Mouse (Mus musculus) lung, postnatal 0 days (tissue): ENCODE data around the gene Sh3gl2. TPM values are rescaled to one million over a fixed set of nuclear protein-coding genes. Genes with fewer than 3 reads are reported as not detected.

Experiments
- ATAC-seq: fragments of 200-750 bp; cut with Nextera tagmentation; 2 replicates; pipeline ENCODE4 v1.8.0; 2017; ENCODE audit warnings: moderate library complexity
- DNase-seq: peaks from one replicate; pipeline ENCODE4 v3.0.0-alpha.2; 2016; ENCODE audit warnings: low spot score
- H3K27ac ChIP-seq: fragments of 300-500 bp; sonication (generic); 2 replicates; pipeline ENCODE4 v1.5.1; 2014; ENCODE audit warnings: antibody characterized with exemption, mild to moderate bottlenecking, low read length, mixed read lengths
- H3K27me3 ChIP-seq: fragments of 300-500 bp; sonication (generic); replicated peaks from 2 replicates; pipeline ENCODE4 v1.6.1; 2014; ENCODE audit warnings: low read length, mixed read lengths; ENCODE audit not compliant: insufficient read depth
- H3K36me3 ChIP-seq: fragments of 300-500 bp; sonication (generic); 2 replicates; pipeline ENCODE4 v1.6.1; 2014; ENCODE audit warnings: low read length, mixed read lengths; ENCODE audit not compliant: insufficient read depth
- H3K4me1 ChIP-seq: fragments of 300-500 bp; sonication (generic); 2 replicates; pipeline ENCODE4 v1.6.1; 2014; ENCODE audit warnings: antibody characterized with exemption, low read depth, low read length, mixed read lengths; ENCODE audit not compliant: insufficient read depth
- H3K4me2 ChIP-seq: fragments of 300-500 bp; sonication (generic); replicated peaks from 2 replicates; pipeline ENCODE4 v1.6.1; 2014; ENCODE audit warnings: low read depth, mild to moderate bottlenecking, low read length, moderate library complexity, mixed read lengths
- H3K4me3 ChIP-seq: fragments of 300-500 bp; sonication (generic); 2 replicates; pipeline ENCODE4 v1.5.1; 2014; ENCODE audit warnings: low read depth, low read length
- H3K9ac ChIP-seq: fragments of 300-500 bp; sonication (generic); replicated peaks from 2 replicates; pipeline ENCODE4 v1.6.1; 2014; ENCODE audit warnings: low read depth, mild to moderate bottlenecking
- H3K9me3 ChIP-seq: fragments of 300-500 bp; sonication (generic); 2 replicates; pipeline ENCODE4 v1.6.1; 2016; ENCODE audit warnings: low read length, mixed read lengths
- CTCF ChIP-seq: IDR thresholded peaks from 2 replicates; pipeline ENCODE4 v1.5.1; 2016; ENCODE audit warnings: antibody characterized with exemption, mild to moderate bottlenecking
- EP300 ChIP-seq: IDR thresholded peaks from 2 replicates; pipeline ENCODE4 v1.6.1; 2016; ENCODE audit warnings: antibody characterized with exemption, mild to moderate bottlenecking, control low read depth
- WGBS: fragments of 180-500 bp; shearing (Covaris S2); extraction: QIAGEN DNeasy Blood & Tissue Kit; methylation state at CpG from one replicate; pipeline ENCODE4 v1.1.7; 2014; 5-methylcytosine and 5-hydroxymethylcytosine counted together
- polyA plus RNA-seq: library from polyadenylated mRNA; unstranded; fragments of >200 nt; fragmentation: Nextera tagmentation; extraction: Ambion mirVana; gene quantifications from 2 replicates; pipeline ENCODE4 v1.2.1, GENCODE M21; 2015

Gene Sh3gl2
- 0.70 and 1.2 TPM in 2 replicates for polyA plus RNA-seq

DNA sequence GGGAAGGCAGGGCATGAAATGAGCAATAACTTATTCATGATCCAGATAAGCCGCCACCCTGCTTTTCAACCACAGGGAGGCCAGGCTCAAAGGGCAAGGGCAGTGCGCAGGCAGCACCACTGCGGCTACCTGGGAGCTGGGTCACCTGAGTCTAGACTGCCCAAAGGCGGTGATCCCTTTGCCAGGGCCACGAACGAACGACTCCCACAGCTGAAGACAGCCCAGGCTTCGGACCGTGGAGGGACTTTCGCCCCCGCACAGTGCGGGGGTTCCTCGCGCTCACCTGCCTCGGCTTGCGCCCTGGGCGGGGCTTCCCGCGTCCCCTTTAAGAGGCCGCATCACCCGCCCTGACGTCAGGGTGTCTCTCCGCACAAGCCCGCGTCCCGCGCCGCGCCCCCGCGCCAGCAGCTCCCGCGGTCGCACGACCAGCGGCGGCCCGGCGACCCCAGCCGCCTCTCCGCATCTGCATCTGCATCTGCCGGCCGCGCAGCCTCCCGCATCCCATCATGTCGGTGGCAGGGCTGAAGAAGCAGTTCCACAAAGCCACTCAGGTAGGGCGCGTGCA lies at the start of gene Sh3gl2:
Sh3gl2 (plus strand) TSS at position 56 of the 565 bp plus-strand sequence.
- no peak for TF ChIP-seq EP300
- TF ChIP-seq CTCF: peak; percentile 33; the same call in 1 of the 2 replicates
- peaks cover 16% of the 10 kb centered on the region for H3K27me3 ChIP-seq
- no peaks in the 10 kb centered on the region for H3K9me3 ChIP-seq
- 0 out of 2 replicates have a peak, but pooled peaks cover 2% of the 10 kb centered on the region for H3K4me1 ChIP-seq
- WGBS: 1% methylated on average over 48 of the region's 48 CpGs
- ATAC-seq (peak; percentile 83), DNase-seq (peak; percentile 52)
- no peak within 1 kb of the TSS for H3K27ac ChIP-seq
- H3K36me3 ChIP-seq: no peaks in the 10 kb centered on the region
- H3K9ac ChIP-seq: 0 out of 2 replicates have a peak within 1 kb of the TSS, but pooled peaks have one; percentile 20
- H3K4me2 ChIP-seq: peak within 1 kb of the TSS; percentile 85
- H3K4me3 ChIP-seq: peak within 1 kb of the TSS; percentile 57

DNA sequence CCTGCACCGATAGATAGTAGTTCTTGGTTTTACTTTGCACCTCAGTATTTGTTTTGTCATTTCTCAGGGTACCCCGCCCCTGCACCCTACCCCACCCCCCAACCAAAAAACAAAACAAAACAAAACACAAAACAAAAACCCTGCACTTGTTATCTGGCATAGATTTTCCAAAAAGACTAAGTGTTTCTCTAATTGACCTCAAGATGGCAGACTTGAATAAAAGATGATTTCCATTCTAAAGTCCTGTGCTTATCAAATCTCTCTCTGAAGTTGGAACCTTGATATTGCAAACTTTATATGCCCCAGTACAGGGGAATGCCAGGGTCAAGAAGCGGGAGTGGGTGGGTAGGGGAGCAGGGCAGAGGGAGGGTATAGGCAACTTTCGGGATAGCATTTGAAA lies 43.8 kb upstream of the Sh3gl2 start:
- H3K4me2 ChIP-seq: no peak overlapping the region
- H3K4me3 ChIP-seq: no peak overlapping the region
- H3K9ac ChIP-seq: no peak overlapping the region
- H3K27ac ChIP-seq: no peak overlapping the region
- H3K27me3 ChIP-seq: no peaks in the 10 kb centered on the region
- H3K4me1 ChIP-seq: no peaks in the 10 kb centered on the region
- no peaks in the 10 kb centered on the region for H3K9me3 ChIP-seq
- ATAC-seq (no peak), DNase-seq (peak; percentile 36)
- TF ChIP-seq CTCF: peak; percentile 41
- no peak for TF ChIP-seq EP300
- WGBS: 50% methylated on average over 4 of the region's 4 CpGs
- H3K36me3 ChIP-seq: no peaks in the 10 kb centered on the region

DNA sequence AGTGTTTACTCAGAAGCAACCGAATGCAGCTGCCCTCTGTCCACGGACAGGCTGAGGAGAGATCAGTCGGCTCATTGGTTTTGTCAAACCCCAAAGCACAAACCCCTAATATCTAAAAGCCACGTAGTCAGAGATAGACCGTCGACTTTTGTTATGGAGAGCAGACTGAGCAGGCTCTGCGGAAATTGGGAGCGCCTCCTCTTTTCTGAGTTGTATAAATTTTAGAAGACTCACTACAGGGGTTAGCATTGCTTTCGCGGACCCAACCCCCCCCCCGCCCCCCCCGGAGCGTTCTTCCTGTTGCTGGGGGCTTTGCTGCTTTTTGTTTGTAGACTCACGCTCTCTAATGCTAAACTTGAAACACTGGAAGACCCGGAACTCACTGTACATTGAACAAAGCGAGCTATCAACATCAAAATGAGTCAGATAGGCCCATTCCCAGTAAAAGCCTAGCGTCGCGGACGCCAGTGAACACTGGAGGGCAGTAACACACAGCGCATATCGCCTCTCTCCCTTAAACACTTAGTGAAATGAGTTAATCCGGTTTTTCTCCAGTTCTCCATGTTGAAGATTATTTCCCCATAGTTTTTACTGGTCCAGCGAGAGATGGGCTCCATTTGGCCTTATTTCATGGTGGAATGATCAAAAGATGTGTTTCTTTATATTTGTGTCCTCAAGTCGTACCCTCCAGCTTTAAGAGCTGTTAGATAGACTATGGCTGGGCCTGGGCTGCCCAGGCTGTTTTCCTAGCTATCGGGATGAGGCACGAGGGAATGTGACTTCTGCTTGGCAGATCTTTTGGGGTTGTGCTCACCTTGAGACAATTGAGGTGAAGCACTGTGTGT lies 42.2 kb upstream of the Sh3gl2 start:
- Histone ChIP-seq H3K27me3 (no peaks in the 10 kb centered on the region), H3K27ac (no peak overlapping the region), H3K4me3 (no peak overlapping the region), H3K9me3 (no peaks in the 10 kb centered on the region), H3K9ac (no peak overlapping the region), H3K4me1 (no peaks in the 10 kb centered on the region), H3K36me3 (no peaks in the 10 kb centered on the region), H3K4me2 (peak overlapping the region; percentile 34)
- 25% methylated on average over 27 of the region's 27 CpGs for WGBS
- peak; percentile 89 for TF ChIP-seq CTCF
- no peak for TF ChIP-seq EP300
- peak; percentile 84 for DNase-seq
- peak; percentile 71 for ATAC-seq

DNA sequence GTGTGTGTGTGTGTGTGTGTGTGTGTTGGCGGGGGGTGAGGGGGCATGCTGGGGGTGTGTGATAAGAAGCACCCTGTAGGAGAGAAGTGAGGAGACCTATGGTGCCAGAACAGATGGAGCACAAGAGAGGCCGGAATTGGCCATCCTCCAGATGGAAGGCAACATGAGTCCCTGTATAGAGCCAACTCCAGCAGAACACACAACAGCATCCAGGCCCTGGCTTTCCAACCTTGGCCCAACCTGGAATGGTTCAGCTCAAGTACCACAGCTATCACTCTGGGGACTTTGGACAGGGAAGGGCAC lies 41.7 kb upstream of the Sh3gl2 start:
- WGBS: 81% methylated on average over 2 of the region's 2 CpGs
- Histone ChIP-seq H3K27me3 (no peaks in the 10 kb centered on the region), H3K4me2 (no peak overlapping the region), H3K9me3 (no peaks in the 10 kb centered on the region), H3K4me1 (no peaks in the 10 kb centered on the region), H3K27ac (no peak overlapping the region), H3K9ac (no peak overlapping the region), H3K36me3 (no peaks in the 10 kb centered on the region), H3K4me3 (no peak overlapping the region)
- DNase-seq (no peak), ATAC-seq (no peak)
- TF ChIP-seq EP300 (no peak), CTCF (no peak)

DNA sequence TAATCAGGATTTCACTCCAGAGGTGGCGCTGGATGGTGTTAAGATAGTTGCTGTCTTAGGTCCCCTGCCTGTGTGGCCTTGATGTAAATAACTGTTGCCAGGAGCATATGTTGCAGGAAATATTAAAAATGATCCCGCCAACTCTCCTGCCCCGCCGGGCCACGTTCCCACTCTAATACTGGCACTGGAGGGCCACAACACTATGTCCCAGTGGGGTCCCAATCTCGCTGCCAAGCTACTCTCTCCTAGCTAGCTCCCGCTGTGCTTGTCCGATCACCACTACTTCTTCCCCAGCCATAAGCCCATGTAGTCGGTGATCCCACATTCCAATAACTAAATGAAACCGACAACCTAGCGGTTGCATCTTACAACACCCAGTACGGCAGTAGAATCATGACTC lies 36.9 kb upstream of the Sh3gl2 start:
- no peak overlapping the region for H3K4me3 ChIP-seq
- H3K27me3 ChIP-seq: no peaks in the 10 kb centered on the region
- TF ChIP-seq EP300 (no peak), CTCF (no peak)
- no peak overlapping the region for H3K9ac ChIP-seq
- H3K27ac ChIP-seq: no peak overlapping the region
- ATAC-seq (no peak), DNase-seq (no peak)
- H3K9me3 ChIP-seq: no peaks in the 10 kb centered on the region
- no peaks in the 10 kb centered on the region for H3K4me1 ChIP-seq
- 92% methylated on average over 12 of the region's 12 CpGs for WGBS
- H3K36me3 ChIP-seq: no peaks in the 10 kb centered on the region
- H3K4me2 ChIP-seq: no peak overlapping the region

DNA sequence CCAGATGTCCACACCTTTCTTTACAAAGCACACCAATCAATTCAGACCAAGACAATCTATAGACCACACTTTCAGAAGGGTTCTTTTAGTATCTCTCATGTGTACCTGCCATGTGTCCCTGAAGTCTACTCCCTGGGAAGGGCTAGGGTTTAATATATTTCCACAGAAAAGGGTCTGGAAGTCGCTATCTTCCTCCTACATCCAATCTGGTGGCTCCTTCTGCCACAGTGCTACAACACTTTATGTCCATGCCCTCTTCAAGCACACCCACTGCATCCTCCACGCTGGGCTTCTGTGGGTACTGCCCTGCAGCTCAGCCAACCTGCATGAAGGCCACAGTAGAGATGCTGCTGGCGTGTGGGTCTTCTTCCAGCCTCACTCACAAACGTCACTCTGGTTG lies 29.5 kb upstream of the Sh3gl2 start:
- no peak overlapping the region for H3K27ac ChIP-seq
- no peaks in the 10 kb centered on the region for H3K4me1 ChIP-seq
- H3K4me2 ChIP-seq: no peak overlapping the region
- H3K9ac ChIP-seq: no peak overlapping the region
- DNase-seq (no peak), ATAC-seq (no peak)
- no peaks in the 10 kb centered on the region for H3K9me3 ChIP-seq
- H3K27me3 ChIP-seq: no peaks in the 10 kb centered on the region
- 73% methylated on average over 4 of the region's 4 CpGs for WGBS
- TF ChIP-seq EP300 (no peak), CTCF (no peak)
- H3K36me3 ChIP-seq: no peaks in the 10 kb centered on the region
- H3K4me3 ChIP-seq: no peak overlapping the region
